ENCODE assay signal across 8 mouse cellular contexts in genomic region chr19:55743557-55744441, GRCm38 (mm10). TPM values are rescaled to one million over a fixed set of nuclear protein-coding genes. Genes with fewer than 3 reads are reported as not detected.
A peak's percentile ranks its signal among the peaks of the same experiment; 100 is the strongest.
DNase-seq lines count a peak whose midpoint lies in the region; ATAC-seq and TF ChIP-seq lines count a peak whose summit lies in the region.

No protein-coding gene starts in this region.

- no peaks in the 10 kb centered on the region for H3K4me1 ChIP-seq in cerebellum, adult 2 months (ENCODE audit: control insufficient read depth, insufficient read depth, low read length)
- H3K4me1 ChIP-seq in liver, embryonic 12.5 days, result peaks cover 65% of the 10 kb centered on the region

- peak; percentile 17 to 32 for DNase-seq in cerebellum, adult 2 months
- DNase-seq in cerebellum, adult 11 months, result no peak
- DNase-seq in heart, adult 11 months, result peak; percentile 97
- DNase-seq in kidney, adult 11 months, result peak; percentile 66
- DNase-seq in naive thymus-derived CD4-positive, alpha-beta T cell, adult 2 months (ENCODE audit: low read depth), result peak; percentile 46
- DNase-seq in thymus, adult 18-20 months, result peak; percentile 14 to 15

- 0 out of 2 replicates have a peak, but pooled peaks have one; percentile 10 for ATAC-seq in common myeloid progenitor, adult 5-6 weeks (replicated peaks; ENCODE audit: low read depth, poor library complexity, severe bottlenecking)
- no peak for ATAC-seq in liver, embryonic 12.5 days

- H3K9ac ChIP-seq in liver, embryonic 12.5 days, result peak overlapping the region; percentile 77

- WGBS in cerebellum, adult 2 months, result 2% methylated on average over 47 of the region's 47 CpGs
- 1% methylated on average over 45 of the region's 47 CpGs for WGBS in liver, embryonic 12.5 days (ENCODE audit: insufficient replicate concordance)

- peak overlapping the region; percentile 88 for H3K4me2 ChIP-seq in liver, embryonic 12.5 days

- peak overlapping the region; percentile 22 for H3K4me3 ChIP-seq in cerebellum, adult 2 months (replicated peaks; ENCODE audit: insufficient read depth, low read depth, low read length)
- peak overlapping the region; percentile 68 for H3K4me3 ChIP-seq in liver, embryonic 12.5 days

- H3K9me3 ChIP-seq in liver, embryonic 12.5 days (replicated peaks), result no peaks in the 10 kb centered on the region

- peaks cover 13% of the 10 kb centered on the region for H3K27me3 ChIP-seq in cerebellum, adult 2 months (ENCODE audit: control insufficient read depth, insufficient read depth, low read length)
- H3K27me3 ChIP-seq in liver, embryonic 12.5 days (replicated peaks), result peaks cover 91% of the 10 kb centered on the region

- no peak for TF ChIP-seq CTCF in cerebellum, adult 2 months (IDR thresholded peaks at IDR 0.05; ENCODE audit: borderline replicate concordance, insufficient read depth, low read depth, low read length)

- H3K27ac ChIP-seq in cerebellum, adult 2 months (ENCODE audit: insufficient read depth, low read length), result no peak overlapping the region
- H3K27ac ChIP-seq in liver, embryonic 12.5 days, result peak overlapping the region; percentile 85

- no peak for TF ChIP-seq POLR2A in cerebellum, adult 2 months (IDR thresholded peaks at IDR 0.05; ENCODE audit: borderline replicate concordance, insufficient read depth, low read length)

- H3K36me3 ChIP-seq in liver, embryonic 12.5 days, result no peaks in the 10 kb centered on the region

RNA-seq across cellular contexts. Expression of gene Tcf7l2, which starts 2.2 kb away (rescaled TPM):
- 17.5 and 23.3 TPM in 2 replicates for polyA plus RNA-seq in cerebellum, adult 2 months (2012; rRNA removed)
- total RNA-seq in common myeloid progenitor, adult 5-6 weeks (2017), result 1.7 and 2.1 TPM in 2 replicates
- 22.9 and 23.0 TPM in 2 replicates for polyA plus RNA-seq in liver, embryonic 12.5 days (2016; fragmentation: Nextera tagmentation; extraction: Ambion mirVana)
